Mouse (Mus musculus) kidney, embryonic 16.5 days (tissue): ENCODE results near the gene Retnla. TPM values are rescaled to one million over a fixed set of nuclear protein-coding genes. Genes with fewer than 3 reads are reported as not detected.
A peak's percentile ranks its signal among the peaks of the same experiment; 100 is the strongest.

Source experiments
- ATAC-seq: fragments of 200-750 bp; cut with Nextera tagmentation; 2 replicates; pipeline ENCODE4 v1.8.0; 2017; ENCODE audit warnings: moderate TSS enrichment; ENCODE audit not compliant: low FRiP score, low TSS enrichment
- H3K27ac ChIP-seq: fragments of 300-500 bp; sonication (generic); 2 replicates; pipeline ENCODE4 v1.5.1; 2014; ENCODE audit warnings: low read length
- H3K27me3 ChIP-seq: fragments of 300-500 bp; sonication (generic); 2 replicates; pipeline ENCODE4 v1.6.1; 2014; ENCODE audit warnings: low read length, control low read depth, mixed read lengths; ENCODE audit not compliant: insufficient read depth
- H3K36me3 ChIP-seq: fragments of 300-500 bp; sonication (generic); 2 replicates; pipeline ENCODE4 v1.6.1; 2014; ENCODE audit warnings: low read length, control low read depth, mixed read lengths; ENCODE audit not compliant: insufficient read depth
- H3K4me1 ChIP-seq: fragments of 300-500 bp; sonication (generic); 2 replicates; pipeline ENCODE4 v1.6.1; 2014; ENCODE audit warnings: low read length, control low read depth, mixed read lengths; ENCODE audit not compliant: insufficient read depth
- H3K4me2 ChIP-seq: fragments of 300-500 bp; sonication (generic); replicated peaks from 2 replicates; pipeline ENCODE4 v1.6.1; 2014; ENCODE audit warnings: low read depth, low read length
- H3K4me3 ChIP-seq: fragments of 300-500 bp; sonication (generic); 2 replicates; pipeline ENCODE4 v1.5.1; 2014; ENCODE audit warnings: mild to moderate bottlenecking, low read length
- H3K9ac ChIP-seq: fragments of 300-500 bp; sonication (generic); replicated peaks from 2 replicates; pipeline ENCODE4 v1.6.1; 2014; ENCODE audit warnings: low read length
- H3K9me3 ChIP-seq: fragments of 300-500 bp; sonication (generic); 2 replicates; pipeline ENCODE4 v1.6.1; 2016; ENCODE audit warnings: low read length, control low read depth
- WGBS: fragments of 180-500 bp; shearing (Covaris S2); extraction: QIAGEN DNeasy Blood & Tissue Kit; methylation state at CpG from one replicate; pipeline ENCODE4 v1.1.7; 2014; 5-methylcytosine and 5-hydroxymethylcytosine counted together
- polyA plus RNA-seq: library from polyadenylated mRNA; unstranded; fragments of >200 nt; fragmentation: Nextera tagmentation; extraction: Ambion mirVana; gene quantifications from 2 replicates; pipeline ENCODE4 v1.2.1, GENCODE M21; 2015

Retnla gene
- polyA plus RNA-seq, 1 experiment from 2014 or later = 1.2 TPM

DNA sequence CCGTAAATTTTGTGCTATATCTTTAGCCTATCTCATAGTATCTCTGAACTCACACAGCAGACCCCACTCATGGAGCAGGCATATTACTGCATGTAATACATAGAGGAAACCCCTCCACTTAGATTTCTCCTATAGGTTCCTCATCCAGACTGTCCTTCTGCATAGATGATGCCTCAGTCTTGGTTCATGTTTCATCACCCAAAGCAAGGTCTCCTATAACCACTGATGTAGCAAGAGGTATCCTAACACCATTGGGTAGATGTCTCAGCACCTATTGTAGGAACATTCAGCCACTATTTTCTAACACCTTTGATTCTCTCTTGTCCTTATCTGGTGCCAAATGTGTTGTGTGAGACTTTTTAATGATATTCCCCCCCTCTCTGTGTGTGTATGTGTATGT is 29.4 kb downstream of the Retnla start:
- no peaks in the 10 kb centered on the region for H3K27me3 ChIP-seq
- no peak overlapping the region for H3K9ac ChIP-seq
- H3K4me3 ChIP-seq = no peak overlapping the region
- no peak overlapping the region for H3K27ac ChIP-seq
- 97% methylated on average over 1 of the region's 1 CpGs for WGBS
- no peak overlapping the region for H3K4me2 ChIP-seq
- no peaks in the 10 kb centered on the region for H3K9me3 ChIP-seq
- H3K36me3 ChIP-seq = no peaks in the 10 kb centered on the region
- no peaks in the 10 kb centered on the region for H3K4me1 ChIP-seq
- ATAC-seq = no peak

DNA sequence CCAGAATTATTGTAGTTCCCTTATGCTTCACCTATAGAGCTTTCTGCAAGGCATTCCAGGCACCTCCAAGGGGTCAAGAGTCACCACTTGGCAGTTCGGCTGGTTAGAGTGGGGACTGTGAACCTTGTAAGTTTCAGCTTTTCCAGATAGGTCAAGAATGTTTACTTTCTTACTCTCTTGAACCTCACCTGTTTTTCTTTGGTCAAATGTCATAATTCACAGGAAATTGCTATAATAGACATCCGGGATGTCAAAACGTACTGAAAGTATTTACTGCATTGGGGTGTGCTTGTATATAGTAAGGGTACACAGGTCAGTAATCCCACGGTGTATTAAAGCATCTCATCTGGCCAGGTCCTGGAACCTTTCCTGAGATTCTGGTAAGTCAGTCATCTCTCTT is 30.0 kb downstream of the Retnla start, which contains the start of gene Retnlg:
TSS of gene Retnlg (plus strand) at position 301 of the 400 bp plus-strand sequence.
- WGBS = 61% methylated on average over 4 of the region's 4 CpGs
- Histone ChIP-seq H3K4me2 (no peak within 1 kb of the TSS), H3K9me3 (no peaks in the 10 kb centered on the region), H3K27ac (no peak within 1 kb of the TSS), H3K27me3 (no peaks in the 10 kb centered on the region), H3K4me3 (no peak within 1 kb of the TSS), H3K9ac (no peak within 1 kb of the TSS), H3K4me1 (no peaks in the 10 kb centered on the region), H3K36me3 (no peaks in the 10 kb centered on the region)
- no peak for ATAC-seq

DNA sequence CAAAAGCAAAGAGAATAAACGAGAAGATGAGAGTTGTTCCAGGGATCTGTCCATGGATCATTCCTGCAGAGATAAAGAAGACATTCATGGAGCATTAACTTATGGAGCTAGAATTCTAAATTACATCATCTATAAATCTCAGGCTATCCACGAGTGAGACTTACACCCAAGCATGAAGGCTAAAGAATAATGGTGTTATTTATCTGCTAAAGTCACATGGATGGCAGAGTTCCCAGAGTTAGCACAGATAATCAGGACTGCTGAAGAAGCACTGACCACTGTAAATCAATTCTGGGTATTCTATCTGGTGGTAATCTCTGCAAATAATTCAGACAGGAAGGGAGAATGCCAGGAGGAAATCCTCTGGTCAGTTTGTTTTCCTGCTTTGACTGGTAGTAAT is 48.4 kb downstream of the Retnla start:
- no peaks in the 10 kb centered on the region for H3K9me3 ChIP-seq
- no peak overlapping the region for H3K4me3 ChIP-seq
- H3K9ac ChIP-seq = no peak overlapping the region
- H3K36me3 ChIP-seq = no peaks in the 10 kb centered on the region
- no peaks in the 10 kb centered on the region for H3K4me1 ChIP-seq
- H3K27me3 ChIP-seq = no peaks in the 10 kb centered on the region
- no peak overlapping the region for H3K27ac ChIP-seq
- 20% methylated on average over 2 of the region's 2 CpGs for WGBS
- peak; percentile 46; the same call in 1 of the 2 replicates for ATAC-seq
- H3K4me2 ChIP-seq = no peak overlapping the region

Other genes starting within 250 kb of the Retnla start
- gene Trat1, start 70.5 kb upstream of the Retnla start, polyA plus RNA-seq = 0.04 TPM in 1 of 2 replicates, not detected in the other
- not detected in 2 replicates for gene Retnlb, start 25.7 kb upstream of the Retnla start, polyA plus RNA-seq
- 0.54 and 1.9 TPM in 2 replicates for gene Retnlg, start 30.1 kb downstream of the Retnla start, polyA plus RNA-seq
- 25.0 and 28.2 TPM in 2 replicates for gene Dzip3, start 151.6 kb downstream of the Retnla start, polyA plus RNA-seq
- 24.7 and 28.2 TPM in 2 replicates for gene Cip2a, start 151.6 kb downstream of the Retnla start, polyA plus RNA-seq
- not detected in 2 replicates for gene Myh15, start 214.9 kb downstream of the Retnla start, polyA plus RNA-seq